Mouse (Mus musculus) spleen, postnatal 36 days (tissue): Measurements from ENCODE around the gene Naa16.
A peak's percentile ranks its signal among the peaks of the same experiment; 100 is the strongest.

Experiments
- DNase-seq, 2 experiments: peaks; one replicate each; pipeline ENCODE4 v3.0.0; 2022; ENCODE audit warnings: low spot score in 2 of 2, mixed read lengths in 1 of 2

Gene Naa16

GRCm38 (mm10) chr14:79330944-79331561, 59.5 kb downstream of the Naa16 start:
- no peak for DNase-seq

- peak in 1 of 2 experiments; percentile 15 for DNase-seq
Measured at GRCm38 (mm10) chr14:79327033-79327432, 63.5 kb downstream of the Naa16 start.

- no peak for DNase-seq
Measured at GRCm38 (mm10) chr14:79324112-79324840, 66.3 kb downstream of the Naa16 start.

- no peak for DNase-seq
Measured at GRCm38 (mm10) chr14:79321881-79322280, 68.7 kb downstream of the Naa16 start.

- DNase-seq, result peak; percentile 22 to 37
Measured at GRCm38 (mm10) chr14:79321152-79321551, 69.4 kb downstream of the Naa16 start.

GRCm38 (mm10) chr14:79317602-79318001, 73.0 kb downstream of the Naa16 start:
- no peak for DNase-seq

- DNase-seq, result no peak
Measured at GRCm38 (mm10) chr14:79315877-79316276, 74.7 kb downstream of the Naa16 start.

GRCm38 (mm10) chr14:79314245-79315010, 76.2 kb downstream of the Naa16 start:
- DNase-seq, result no peak

- no peak for DNase-seq
Measured at GRCm38 (mm10) chr14:79313439-79314175, 77.0 kb downstream of the Naa16 start.

GRCm38 (mm10) chr14:79312719-79313118, 77.9 kb downstream of the Naa16 start:
- no peak for DNase-seq

GRCm38 (mm10) chr14:79311918-79312454, 78.6 kb downstream of the Naa16 start:
- DNase-seq, result no peak

- no peak for DNase-seq
Measured at GRCm38 (mm10) chr14:79309115-79309514, 81.5 kb downstream of the Naa16 start.

GRCm38 (mm10) chr14:79308364-79308763, 82.2 kb downstream of the Naa16 start:
- no peak for DNase-seq

GRCm38 (mm10) chr14:79307908-79308307, 82.7 kb downstream of the Naa16 start:
- DNase-seq, result no peak

- DNase-seq, result peak in 1 of 2 experiments; percentile 39
Measured at GRCm38 (mm10) chr14:79307138-79307537, 83.4 kb downstream of the Naa16 start.

GRCm38 (mm10) chr14:79304873-79305464, 85.6 kb downstream of the Naa16 start:
- DNase-seq, result no peak

GRCm38 (mm10) chr14:79303150-79303549, 87.4 kb downstream of the Naa16 start:
- peak; percentile 36 to 58 for DNase-seq

GRCm38 (mm10) chr14:79301466-79301875, 89.1 kb downstream of the Naa16 start, which contains the start of gene Rgcc:
Gene Rgcc (minus strand): TSS chr14:79301645.
- DNase-seq, result peak; percentile 96 to 97

GRCm38 (mm10) chr14:79300641-79301350, 89.8 kb downstream of the Naa16 start:
- peak; percentile 15 to 34 for DNase-seq

- no peak for DNase-seq
Measured at GRCm38 (mm10) chr14:79299796-79300195, 90.8 kb downstream of the Naa16 start.
